Mouse (Mus musculus) limb, embryonic 15.5 days (tissue): ENCODE measurements around the gene Dnah1. TPM values are rescaled to one million over a fixed set of nuclear protein-coding genes. Genes with fewer than 3 reads are reported as not detected.

Experiments
- polyA plus RNA-seq: library from polyadenylated mRNA; unstranded; fragments of >200 nt; fragmentation: Nextera tagmentation; extraction: Ambion mirVana; gene quantifications from 2 replicates; pipeline ENCODE4 v1.2.1, GENCODE M21; 2015

Dnah1 gene
- polyA plus RNA-seq, 1 experiment from 2014 or later: 6.1 TPM

Other genes with a start within 250 kb of the Dnah1 start
- gene Smim4, start 194.9 kb downstream of the Dnah1 start, polyA plus RNA-seq: 58.9 and 64.1 TPM in 2 replicates
- 336 and 349 TPM in 2 replicates for gene Nt5dc2, start 192.8 kb downstream of the Dnah1 start, polyA plus RNA-seq
- gene Stab1, start 155.3 kb downstream of the Dnah1 start, polyA plus RNA-seq: 42.5 and 44.4 TPM in 2 replicates
- gene Tnnc1, start 115.6 kb downstream of the Dnah1 start, polyA plus RNA-seq: 276 and 549 TPM in 2 replicates
- 336 and 363 TPM in 2 replicates for gene Nisch, start 107.0 kb downstream of the Dnah1 start, polyA plus RNA-seq
- 1.2 and 1.5 TPM in 2 replicates for gene Sema3g, start 106.0 kb downstream of the Dnah1 start, polyA plus RNA-seq
- gene Phf7, start 72.6 kb downstream of the Dnah1 start, polyA plus RNA-seq: 9.5 and 12.5 TPM in 2 replicates
- 74.5 and 75.4 TPM in 2 replicates for gene Bap1, start 72.4 kb downstream of the Dnah1 start, polyA plus RNA-seq
- gene Capn7, start 12.7 kb upstream of the Dnah1 start, polyA plus RNA-seq: 42.7 and 43.9 TPM in 2 replicates
- 33.8 and 34.4 TPM in 2 replicates for gene Sh3bp5, start 112.2 kb upstream of the Dnah1 start, polyA plus RNA-seq
- 20.6 and 20.7 TPM in 2 replicates for gene Eaf1, start 170.5 kb upstream of the Dnah1 start, polyA plus RNA-seq
- 57.4 and 65.6 TPM in 2 replicates for gene Mettl6, start 171.1 kb upstream of the Dnah1 start, polyA plus RNA-seq